8 mouse cellular contexts compared by ENCODE assay signal in the genomic region with DNA sequence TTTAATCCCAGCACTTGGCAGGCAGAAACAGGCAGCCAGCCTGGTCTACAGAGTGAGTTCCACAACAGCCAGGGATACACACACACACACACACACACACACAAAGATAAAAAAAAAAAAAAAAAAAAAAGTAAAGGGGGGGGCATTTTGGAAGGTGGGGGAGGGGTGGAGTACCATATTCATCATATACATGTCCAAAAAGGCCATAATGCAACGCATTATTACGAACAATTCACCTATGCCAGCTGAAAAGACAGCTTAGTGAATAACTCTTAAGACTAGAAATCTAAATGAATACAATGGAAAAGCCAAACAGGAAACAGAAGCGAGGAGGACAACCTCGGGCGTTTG. TPM values are rescaled to one million over a fixed set of nuclear protein-coding genes. Genes with fewer than 3 reads are reported as not detected.
DNase-seq lines count a peak whose midpoint lies in the region; ATAC-seq lines count a peak whose summit lies in the region.

No protein-coding gene starts in this region.

- no peak for ATAC-seq in neural tube, embryonic 11.5 days (ENCODE audit: insufficient read depth, low FRiP score, low TSS enrichment)
- no peak for ATAC-seq in liver, embryonic 11.5 days (replicated peaks; ENCODE audit: low FRiP score)
- no peak for ATAC-seq in stomach, embryonic 16.5 days (ENCODE audit: insufficient read depth, low FRiP score)

- peak overlapping the region; percentile 30 for H3K4me2 ChIP-seq in neural tube, embryonic 11.5 days (ENCODE audit: low read depth)
- H3K4me2 ChIP-seq in liver, embryonic 11.5 days: peak overlapping the region; percentile 85
- peak overlapping the region; percentile 62 for H3K4me2 ChIP-seq in stomach, embryonic 16.5 days (ENCODE audit: low read depth, low read length)

- peak; percentile 12 to 14 for DNase-seq in cerebellum, postnatal 14 days
- DNase-seq in cerebellum, adult 18-20 months: no peak
- no peak for DNase-seq in neural tube, embryonic 11.5 days (ENCODE audit: low spot score)
- DNase-seq in neural tube, embryonic 10.5 days (ENCODE audit: extremely low spot score, low spot score): no peak
- DNase-seq in liver, embryonic 11.5 days (ENCODE audit: low spot score): no peak
- DNase-seq in left cerebral cortex, postnatal 36 days (ENCODE audit: low spot score in 2 of 2): no peak
- DNase-seq in cerebellum, postnatal 4 days (ENCODE audit: low spot score in 2 of 2): no peak

- H3K27me3 ChIP-seq in neural tube, embryonic 11.5 days (ENCODE audit: control insufficient read depth, insufficient read depth, low read length): no peaks in the 10 kb centered on the region
- no peaks in the 10 kb centered on the region for H3K27me3 ChIP-seq in liver, embryonic 11.5 days (replicated peaks; ENCODE audit: control insufficient read depth, insufficient read depth, low read length)
- no peaks in the 10 kb centered on the region for H3K27me3 ChIP-seq in stomach, embryonic 16.5 days (ENCODE audit: control insufficient read depth, insufficient read depth, low read length)

- H3K36me3 ChIP-seq in neural tube, embryonic 11.5 days (ENCODE audit: control insufficient read depth, insufficient read depth, low read length): no peaks in the 10 kb centered on the region
- no peaks in the 10 kb centered on the region for H3K36me3 ChIP-seq in liver, embryonic 11.5 days (ENCODE audit: control insufficient read depth, insufficient read depth, low read length)
- no peaks in the 10 kb centered on the region for H3K36me3 ChIP-seq in stomach, embryonic 16.5 days (ENCODE audit: control insufficient read depth, insufficient read depth, low read length)

- H3K4me3 ChIP-seq in neural tube, embryonic 11.5 days (ENCODE audit: low read depth, low read length): peak overlapping the region; percentile 17
- H3K4me3 ChIP-seq in liver, embryonic 11.5 days (ENCODE audit: low read depth, low read length): peak overlapping the region; percentile 63
- peak overlapping the region; percentile 39 for H3K4me3 ChIP-seq in stomach, embryonic 16.5 days (replicated peaks; ENCODE audit: low read length)

- no peaks in the 10 kb centered on the region for H3K9me3 ChIP-seq in neural tube, embryonic 11.5 days (ENCODE audit: control insufficient read depth, low read length)
- no peaks in the 10 kb centered on the region for H3K9me3 ChIP-seq in liver, embryonic 11.5 days (ENCODE audit: control insufficient read depth, low read length)
- H3K9me3 ChIP-seq in stomach, embryonic 16.5 days (replicated peaks; ENCODE audit: control insufficient read depth, low read length): no peaks in the 10 kb centered on the region

- peaks cover 9% of the 10 kb centered on the region; the same call in 1 of the 2 replicates for H3K4me1 ChIP-seq in neural tube, embryonic 11.5 days (ENCODE audit: control insufficient read depth, insufficient read depth, low read length)
- peaks cover 39% of the 10 kb centered on the region for H3K4me1 ChIP-seq in liver, embryonic 11.5 days (replicated peaks; ENCODE audit: control insufficient read depth, insufficient read depth, low read length)
- H3K4me1 ChIP-seq in stomach, embryonic 16.5 days (ENCODE audit: control insufficient read depth, insufficient read depth, low read length): peaks cover 25% of the 10 kb centered on the region

- H3K9ac ChIP-seq in neural tube, embryonic 11.5 days (ENCODE audit: low read length): peak overlapping the region; percentile 2; the same call in 1 of the 2 replicates
- peak overlapping the region; percentile 61 for H3K9ac ChIP-seq in liver, embryonic 11.5 days (ENCODE audit: low read depth, low read length)
- peak overlapping the region; percentile 68 for H3K9ac ChIP-seq in stomach, embryonic 16.5 days (ENCODE audit: low read length)

- 16% methylated on average over 5 of the region's 5 CpGs for WGBS in neural tube, embryonic 11.5 days
- 6% methylated on average over 5 of the region's 5 CpGs for WGBS in liver, embryonic 11.5 days
- WGBS in stomach, embryonic 16.5 days: 6% methylated on average over 5 of the region's 5 CpGs

- intact Hi-C loops in left cerebral cortex, postnatal 36 days (cut with DNase I): no loop called here

- no peak overlapping the region for H3K27ac ChIP-seq in neural tube, embryonic 11.5 days (ENCODE audit: low read depth, low read length)
- peak overlapping the region; percentile 90 for H3K27ac ChIP-seq in liver, embryonic 11.5 days (ENCODE audit: low read depth, low read length)
- peak overlapping the region; percentile 90 for H3K27ac ChIP-seq in stomach, embryonic 16.5 days (ENCODE audit: low read length)

RNA-seq across cellular contexts. Expression of a gene that starts 6.8 kb away (rescaled TPM):
- polyA plus RNA-seq in neural tube, embryonic 11.5 days (2014; fragmentation: Nextera tagmentation; extraction: Ambion mirVana): 3.5 and 3.6 TPM in 2 replicates
- polyA plus RNA-seq in liver, embryonic 11.5 days (2014; fragmentation: Nextera tagmentation; extraction: Ambion mirVana): 5.1 and 5.4 TPM in 2 replicates
- polyA plus RNA-seq in stomach, embryonic 16.5 days (2015; fragmentation: Nextera tagmentation; extraction: Ambion mirVana): 3.0 and 3.2 TPM in 2 replicates
- 1 to 10 TPM; 2.6 to 2.7 TPM for total RNA-seq in left cerebral cortex, postnatal 36 days (2021)

Comparison
In these comparisons a context has a peak if more than half of its experiments do, and no peak if none do; other contexts are left out.
1. DNase-seq: peak in cerebellum, postnatal 14 days (2 of 2); none in cerebellum, adult 18-20 months (0 of 2), neural tube, embryonic 11.5 days (single experiment), neural tube, embryonic 10.5 days (single experiment), liver, embryonic 11.5 days (single experiment), left cerebral cortex, postnatal 36 days (0 of 2) and cerebellum, postnatal 4 days (0 of 2).
2. H3K4me2 ChIP-seq: peak in every context shown above with its lines; median percentile 85 in liver, embryonic 11.5 days; 62 in stomach, embryonic 16.5 days; 30 in neural tube, embryonic 11.5 days.
3. H3K9ac ChIP-seq: peak in every context shown above with its lines; median percentile 68 in stomach, embryonic 16.5 days; 61 in liver, embryonic 11.5 days; 2 in neural tube, embryonic 11.5 days.
4. Peak in every context shown above with its lines, with median percentiles within 50 percentile points of each other: H3K4me3 ChIP-seq.